Mouse (Mus musculus): ENCODE results near the gene Klk1b9. TPM values are rescaled to one million over a fixed set of nuclear protein-coding genes. Genes with fewer than 3 reads are reported as not detected.

Gene Klk1b9
- polyA plus RNA-seq, 1 experiment: not detected

Other genes starting within 250 kb of the Klk1b9 start
- gene Klk12, start 207.2 kb upstream of the Klk1b9 start, polyA plus RNA-seq (2012; rRNA removed): not detected in 2 replicates
- 0.08 TPM in 1 of 2 replicates, not detected in the other for gene Klk11, start 201.5 kb upstream of the Klk1b9 start, polyA plus RNA-seq (2012; rRNA removed)
- 0.17 and 0.18 TPM in 2 replicates for gene Klk10, start 195.0 kb upstream of the Klk1b9 start, polyA plus RNA-seq (2012; rRNA removed)
- not detected in 2 replicates for gene Klk9, start 184.2 kb upstream of the Klk1b9 start, polyA plus RNA-seq (2012; rRNA removed)
- 3.8 TPM in 2 replicates for gene Klk8, start 178.5 kb upstream of the Klk1b9 start, polyA plus RNA-seq (2012; rRNA removed)
- not detected in 2 replicates for gene Klk7, start 164.8 kb upstream of the Klk1b9 start, polyA plus RNA-seq (2012; rRNA removed)
- gene Klk6, start 151.6 kb upstream of the Klk1b9 start, polyA plus RNA-seq (2012; rRNA removed): 6.4 and 7.7 TPM in 2 replicates
- not detected in 2 replicates for gene Klk5, start 134.1 kb upstream of the Klk1b9 start, polyA plus RNA-seq (2012; rRNA removed)
- not detected in 2 replicates for gene Klk4, start 94.9 kb upstream of the Klk1b9 start, polyA plus RNA-seq (2012; rRNA removed)
- not detected in 2 replicates for gene Klk15, start 42.3 kb upstream of the Klk1b9 start, polyA plus RNA-seq (2012; rRNA removed)
- not detected in 2 replicates for gene Klk1b8, start 25.4 kb upstream of the Klk1b9 start, polyA plus RNA-seq (2012; rRNA removed)
- gene Klk1b1, start 9.3 kb upstream of the Klk1b9 start, polyA plus RNA-seq (2012; rRNA removed): not detected in 2 replicates
- not detected in 2 replicates for gene Klk1b11, start 19.8 kb downstream of the Klk1b9 start, polyA plus RNA-seq (2012; rRNA removed)
- gene Klk1b26, start 36.1 kb downstream of the Klk1b9 start, polyA plus RNA-seq (2012; rRNA removed): not detected in 2 replicates
- 0.18 TPM in 1 of 2 replicates, not detected in the other for gene Klk1b27, start 76.2 kb downstream of the Klk1b9 start, polyA plus RNA-seq (2012; rRNA removed)
- not detected in 2 replicates for gene Klk1b21, start 126.3 kb downstream of the Klk1b9 start, polyA plus RNA-seq (2012; rRNA removed)
- not detected in 2 replicates for gene Klk1b22, start 136.6 kb downstream of the Klk1b9 start, polyA plus RNA-seq (2012; rRNA removed)
- gene Klk1b16, start 160.7 kb downstream of the Klk1b9 start, polyA plus RNA-seq (2012; rRNA removed): not detected in 2 replicates
- gene Klk1b24, start 212.2 kb downstream of the Klk1b9 start, polyA plus RNA-seq (2012; rRNA removed): not detected in 2 replicates
- gene Klk1b3, start 222.1 kb downstream of the Klk1b9 start, polyA plus RNA-seq (2012; rRNA removed): not detected in 2 replicates
- gene Klk1b4, start 231.4 kb downstream of the Klk1b9 start, polyA plus RNA-seq (2012; rRNA removed): not detected in 2 replicates
- not detected in 2 replicates for gene Klk1b5, start 239.9 kb downstream of the Klk1b9 start, polyA plus RNA-seq (2012; rRNA removed)
- gene Klk1, start 249.3 kb downstream of the Klk1b9 start, polyA plus RNA-seq (2012; rRNA removed): 0.25 TPM in 1 of 2 replicates, not detected in the other

Measured in frontal cortex, adult 2 months (tissue).